Mouse (Mus musculus) adrenal gland, adult (tissue): Measurements from ENCODE around the gene Cpsf6.

Experiments
- DNase-seq, 2 experiments: peaks; one replicate each; pipeline ENCODE4 v3.0.0; 2022 to 2023; ENCODE audit warnings: low spot score in 1 of 2; ENCODE audit not compliant: inconsistent age in 2 of 2

Gene Cpsf6

GRCm38 (mm10) chr10:117386981-117387380 is 7.2 kb upstream of the Cpsf6 start:
- DNase-seq: no peak

DNA sequence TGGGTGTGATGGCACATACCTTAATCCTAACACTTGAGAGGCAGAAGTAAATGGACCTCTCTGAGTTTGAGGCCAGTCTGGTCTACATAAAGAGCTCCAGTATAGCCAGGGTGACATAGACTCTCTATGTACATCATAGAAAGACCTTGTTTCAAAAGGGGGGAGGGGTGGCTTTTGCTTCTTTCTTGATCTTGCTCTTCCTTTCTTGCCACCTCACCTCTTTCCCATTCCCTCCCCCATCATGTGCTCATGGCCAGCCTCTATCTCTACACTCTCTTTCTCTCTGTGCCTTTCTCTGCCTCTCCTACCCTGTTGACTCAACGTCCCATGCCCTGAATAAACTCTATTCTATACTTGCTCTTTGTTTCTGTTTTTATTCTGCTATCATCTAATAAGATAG is 6.4 kb upstream of the Cpsf6 start:
- DNase-seq: no peak

DNA sequence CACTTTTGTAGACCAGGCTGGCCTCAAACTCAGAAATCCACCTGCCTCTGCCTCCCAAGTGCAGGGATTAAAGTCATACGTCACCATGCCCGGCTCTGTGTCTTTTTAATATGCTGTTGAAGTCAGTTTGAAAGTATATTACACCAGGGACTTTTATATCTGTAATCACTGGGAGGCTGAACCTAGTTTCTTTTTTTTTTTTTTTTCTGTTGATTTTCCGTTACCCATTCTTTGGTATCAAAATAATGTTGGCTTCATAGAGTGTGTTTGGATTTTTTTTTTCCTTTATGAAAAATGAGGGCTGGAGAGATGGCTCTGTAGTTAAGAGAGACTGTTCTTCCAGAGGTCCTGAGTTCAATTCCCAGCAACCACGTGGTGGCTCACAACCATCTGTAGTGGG is 5.6 kb upstream of the Cpsf6 start:
- no peak for DNase-seq

- DNase-seq: no peak
Measured at GRCm38 (mm10) chr10:117385086-117385430, 5.2 kb upstream of the Cpsf6 start.

- no peak for DNase-seq
Measured at GRCm38 (mm10) chr10:117384386-117385085, 4.7 kb upstream of the Cpsf6 start.

- DNase-seq: no peak
Measured at GRCm38 (mm10) chr10:117383941-117384340, 4.1 kb upstream of the Cpsf6 start.

GRCm38 (mm10) chr10:117382996-117383550 is 3.3 kb upstream of the Cpsf6 start:
- no peak for DNase-seq

DNA sequence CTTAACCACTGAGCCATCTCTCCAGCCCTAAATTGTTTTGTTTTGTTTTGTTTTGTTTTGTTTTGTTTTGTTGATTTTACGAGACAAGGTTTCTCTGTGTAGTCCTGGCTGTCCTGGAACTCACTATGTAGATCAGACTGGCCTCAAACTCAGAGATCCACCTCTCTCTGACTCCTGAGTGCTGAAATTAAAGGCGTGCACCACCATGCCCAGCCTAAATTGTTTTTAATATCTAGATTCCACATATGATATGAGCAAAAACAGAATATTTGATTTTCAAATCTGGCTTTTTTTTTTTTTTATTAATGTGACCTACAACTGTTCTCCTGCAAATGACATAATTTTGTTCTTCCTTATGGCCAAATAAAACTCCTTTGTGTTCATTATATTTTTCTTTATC is 2.3 kb upstream of the Cpsf6 start:
- DNase-seq: no peak

DNA sequence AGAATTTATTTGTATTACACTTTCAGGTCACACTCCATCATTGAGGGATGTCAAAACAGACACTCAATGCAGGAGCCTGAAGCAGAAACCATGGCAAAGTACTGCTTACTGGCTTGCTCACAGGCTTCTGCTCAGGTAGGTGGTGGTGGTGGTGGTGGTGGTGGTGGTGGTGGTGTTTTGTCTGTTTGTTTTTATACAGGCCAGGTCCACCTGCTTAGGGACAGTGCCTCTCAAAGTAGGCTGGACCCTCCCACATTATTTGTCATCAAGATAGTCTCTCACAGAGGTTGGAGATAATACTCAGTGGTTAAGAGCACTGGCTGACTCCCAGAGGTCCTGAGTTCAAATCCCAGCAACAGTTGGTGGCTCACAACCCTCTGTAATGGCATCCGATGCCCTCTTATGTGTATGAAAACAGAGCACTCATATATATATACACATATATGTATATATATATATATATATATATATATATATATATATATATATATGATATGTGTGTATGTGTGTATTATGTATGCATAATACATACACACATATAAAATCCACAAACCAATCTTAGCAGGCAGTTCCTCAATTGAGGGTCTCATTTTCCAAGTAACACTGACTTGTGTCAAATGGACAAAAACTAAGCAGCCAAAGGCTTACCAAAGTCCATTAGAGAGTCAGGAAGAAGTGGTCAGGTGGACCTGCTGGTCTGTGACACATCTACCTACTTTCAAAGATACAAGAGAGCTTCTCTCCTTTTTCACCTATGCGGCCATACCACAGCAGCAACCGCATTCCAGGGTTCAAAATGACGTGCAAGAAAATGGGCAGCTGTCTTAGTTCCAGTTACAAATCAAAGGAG is 1.1 kb upstream of the Cpsf6 start:
- no peak for DNase-seq

GRCm38 (mm10) chr10:117379441-117379840 is 374 bp downstream of the Cpsf6 start:
- DNase-seq: no peak

GRCm38 (mm10) chr10:117378642-117379041 is 1.2 kb downstream of the Cpsf6 start:
- DNase-seq: no peak

DNA sequence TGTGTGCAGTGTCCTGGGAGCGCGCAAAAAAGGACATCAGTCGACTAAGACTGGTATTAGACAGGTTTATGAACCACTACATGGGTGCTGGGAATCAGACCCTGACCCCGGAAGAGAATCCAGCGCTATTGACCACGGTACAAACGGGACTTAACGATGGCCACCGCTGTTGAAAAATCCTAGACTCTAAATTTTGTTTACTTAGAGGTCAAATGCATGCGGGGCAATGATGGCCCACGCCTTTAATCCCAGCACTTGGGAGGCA is 1.6 kb downstream of the Cpsf6 start:
- DNase-seq: no peak

GRCm38 (mm10) chr10:117377431-117378290 is 2.2 kb downstream of the Cpsf6 start:
- DNase-seq: peak in 1 of 2 experiments; percentile 53

DNA sequence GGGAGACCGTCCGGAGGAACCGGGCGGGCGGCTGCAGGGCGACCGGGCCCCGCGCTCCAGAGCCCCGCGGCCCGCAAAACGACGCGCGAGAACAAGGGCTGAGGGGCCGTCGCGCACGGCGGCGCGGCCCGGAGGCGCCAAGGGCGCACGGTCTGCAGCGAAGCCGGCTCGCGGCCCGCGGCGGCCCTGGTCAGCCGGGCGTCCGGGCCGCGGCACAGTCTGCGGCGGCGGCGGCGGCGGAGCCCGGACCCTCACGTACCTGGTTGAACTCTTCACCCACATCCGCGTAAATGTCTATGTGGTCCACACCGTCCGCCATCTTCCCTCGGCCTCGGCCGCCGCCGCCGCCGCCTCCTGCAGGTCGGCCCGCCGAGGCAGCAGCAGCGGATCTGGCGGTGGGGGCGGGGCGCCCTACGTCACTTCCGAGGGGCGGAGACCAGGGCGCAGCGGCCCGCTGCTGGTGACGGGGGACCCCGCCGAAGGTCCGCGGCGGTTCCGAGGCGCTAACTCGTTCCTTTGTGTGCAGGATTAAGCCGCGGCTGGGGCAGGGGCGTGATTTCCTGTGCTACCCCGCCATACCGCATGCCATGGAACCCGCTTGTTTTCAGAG is 3.1 kb downstream of the Cpsf6 start:
- peak; percentile 96 to 97 for DNase-seq

DNA sequence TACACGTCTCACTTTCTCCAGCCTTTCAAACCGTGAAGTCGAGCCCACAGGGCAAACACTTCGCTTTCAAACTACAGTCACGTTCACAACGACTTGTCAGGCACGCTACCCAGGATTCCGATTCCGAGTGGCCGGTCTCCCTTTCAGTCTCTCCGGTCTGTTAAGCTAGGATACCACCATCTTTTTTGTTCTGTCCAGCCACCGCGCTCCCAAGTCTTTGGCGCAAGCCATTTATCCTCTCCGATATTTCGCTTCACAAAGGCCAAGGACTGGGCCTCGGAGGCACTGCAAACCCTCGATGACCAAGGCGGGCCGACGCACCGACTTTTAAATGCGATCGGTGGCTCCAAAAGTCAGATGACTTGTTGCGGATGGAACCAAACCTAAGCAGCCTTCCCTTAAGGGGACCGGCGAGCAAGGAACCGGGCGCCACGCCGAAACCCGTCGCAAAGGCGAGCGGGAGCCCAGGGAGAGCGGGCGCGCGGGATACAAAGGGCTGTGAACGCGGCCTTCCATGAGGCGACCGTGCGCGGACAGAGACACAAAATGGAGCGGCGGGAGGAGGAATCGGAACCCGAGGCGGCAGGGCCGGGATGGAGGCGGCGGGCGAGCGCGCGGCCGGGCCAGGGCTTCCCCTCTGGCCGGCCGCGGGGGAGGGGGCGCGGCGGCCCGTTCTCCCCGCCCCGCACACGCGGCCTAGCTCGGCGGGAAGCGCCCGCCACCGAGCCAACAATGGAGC is 3.8 kb downstream of the Cpsf6 start:
- DNase-seq: peak; percentile 69 to 92

DNA sequence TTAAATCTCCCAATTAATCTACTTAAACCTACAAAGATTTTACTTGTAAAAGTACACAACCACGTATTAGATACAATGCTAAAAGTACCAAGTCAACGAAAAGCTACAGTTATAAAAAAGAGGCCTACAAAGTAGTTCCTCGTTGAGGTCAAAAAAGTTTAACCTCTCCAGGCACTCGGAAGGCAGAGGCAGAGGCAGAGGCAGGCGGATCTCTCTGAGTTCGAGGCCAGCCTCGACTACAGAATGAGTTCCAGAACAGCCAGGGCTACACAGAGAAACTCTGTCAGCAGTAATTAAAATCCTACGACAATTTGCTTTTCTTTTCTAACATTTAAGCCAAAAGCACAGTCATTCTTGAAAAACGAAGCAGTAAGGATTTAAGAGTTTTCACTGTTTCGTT is 4.7 kb downstream of the Cpsf6 start:
- no peak for DNase-seq

DNA sequence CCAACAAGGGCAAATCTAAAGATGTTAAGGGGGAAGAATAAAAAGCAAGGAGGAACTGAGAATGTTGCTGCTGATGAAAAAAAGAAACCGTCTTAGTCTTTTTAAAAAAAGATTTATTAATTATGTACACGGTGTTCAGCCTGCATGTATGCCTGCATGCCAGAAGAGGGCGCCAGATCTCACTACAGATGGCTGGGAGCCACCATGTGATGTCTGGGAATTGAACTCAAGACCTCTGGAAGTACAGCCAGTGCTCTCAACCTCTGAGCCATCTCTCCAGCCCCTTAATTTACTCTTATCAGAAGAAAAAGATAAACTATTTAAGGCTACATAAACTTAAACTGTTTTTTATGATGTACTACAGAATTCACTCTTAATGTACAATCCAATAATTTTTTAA is 16.7 kb downstream of the Cpsf6 start:
- DNase-seq: peak; percentile 41 to 85

DNA sequence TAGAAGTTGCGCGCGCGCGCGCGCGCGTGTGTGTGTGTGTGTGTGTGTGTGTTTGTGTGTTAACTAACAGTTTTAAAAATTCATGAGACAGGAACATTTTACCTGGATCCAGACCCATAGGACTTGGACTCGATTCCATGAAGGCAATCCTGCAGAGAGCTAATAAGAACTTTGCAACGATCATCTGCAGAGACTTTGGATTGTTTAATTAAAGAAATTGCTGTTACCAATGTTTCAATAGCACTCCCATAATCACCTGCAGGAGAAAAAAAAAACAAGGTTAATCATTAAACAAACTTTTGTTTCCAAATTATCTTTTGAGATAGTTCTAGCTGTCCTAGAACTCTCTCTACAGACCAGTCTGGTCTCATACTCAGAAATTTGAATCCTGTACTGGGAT is 20.9 kb downstream of the Cpsf6 start:
- no peak for DNase-seq

DNA sequence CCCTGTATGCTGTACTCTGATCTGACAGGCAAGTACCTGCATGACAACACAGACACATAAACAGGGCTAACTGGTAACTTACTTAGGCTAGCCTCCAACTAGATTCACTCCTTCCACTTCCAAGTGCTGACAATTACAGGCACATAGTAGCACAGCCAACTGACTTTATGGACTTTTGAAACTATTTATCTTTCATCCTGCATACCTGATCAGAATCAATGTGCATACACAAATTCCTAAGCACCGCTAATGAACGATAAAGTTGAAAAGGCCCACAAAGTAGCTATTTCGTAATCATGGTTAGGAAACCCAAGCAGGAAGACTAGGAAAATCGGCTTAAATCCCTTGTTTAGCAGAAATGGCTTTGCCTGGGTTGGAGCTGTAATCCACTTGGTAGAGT is 36.8 kb downstream of the Cpsf6 start:
- DNase-seq: no peak

GRCm38 (mm10) chr10:117342406-117342805 is 37.4 kb downstream of the Cpsf6 start:
- no peak for DNase-seq
